Mouse (Mus musculus) liver, embryonic 14.5 days (tissue): ENCODE data around the gene A730061H03Rik.

Experiments
- CTCF ChIP-seq: IDR thresholded peaks from 2 replicates; pipeline ENCODE4 v1.5.1; 2016; ENCODE audit warnings: antibody characterized with exemption, low read depth, control low read depth
- EP300 ChIP-seq: IDR thresholded peaks from 2 replicates; pipeline ENCODE4 v1.6.1; 2016; ENCODE audit warnings: antibody characterized with exemption, low read depth

GRCm38 (mm10) chr14:55519604-55520003 lies 40.6 kb downstream of the A730061H03Rik start:
- TF ChIP-seq CTCF = no peak
- TF ChIP-seq EP300 = no peak
